Mouse (Mus musculus): ENCODE results near the gene Anxa6.

Anxa6 gene

DNA sequence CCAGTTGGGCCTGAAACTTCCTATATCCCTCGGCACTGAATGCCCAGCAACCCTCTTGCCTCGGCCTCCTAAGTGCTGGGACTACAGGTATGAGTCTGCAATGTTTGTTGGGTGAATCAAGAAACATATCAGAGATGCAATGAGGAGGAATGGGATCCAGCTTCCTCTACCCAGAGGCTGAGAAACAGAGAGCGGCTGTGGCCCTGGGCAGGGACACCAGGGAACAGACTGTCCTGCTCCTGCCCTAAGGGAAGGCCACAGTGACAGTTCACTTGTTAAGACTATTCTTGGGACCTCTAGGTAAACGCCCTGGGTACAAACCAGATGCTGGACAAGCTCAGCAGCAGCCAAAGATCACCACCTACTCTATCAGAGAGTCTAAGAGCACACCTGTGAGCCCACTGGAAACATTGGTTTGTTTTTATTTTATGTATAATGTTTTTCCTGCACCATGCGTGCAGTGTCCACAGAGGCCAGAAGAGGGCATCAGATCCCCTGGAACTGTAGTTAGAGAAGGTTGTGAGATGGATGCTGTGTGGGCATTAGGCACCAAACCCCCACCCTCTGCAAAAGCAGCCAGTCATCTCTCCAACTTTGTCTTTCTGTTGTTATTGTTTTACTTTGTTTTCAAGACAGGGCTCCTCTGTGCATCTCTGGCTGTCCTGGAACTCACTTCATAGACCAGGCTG, 101.7 kb downstream of the Anxa6 start:
- in situ Hi-C loops (cut with MboI, MseI): loop anchor here (5.0 to 10.0 kb wide), 3 partner anchors 47 to 111 kb away; no protein-coding TSS in a partner anchor

DNA sequence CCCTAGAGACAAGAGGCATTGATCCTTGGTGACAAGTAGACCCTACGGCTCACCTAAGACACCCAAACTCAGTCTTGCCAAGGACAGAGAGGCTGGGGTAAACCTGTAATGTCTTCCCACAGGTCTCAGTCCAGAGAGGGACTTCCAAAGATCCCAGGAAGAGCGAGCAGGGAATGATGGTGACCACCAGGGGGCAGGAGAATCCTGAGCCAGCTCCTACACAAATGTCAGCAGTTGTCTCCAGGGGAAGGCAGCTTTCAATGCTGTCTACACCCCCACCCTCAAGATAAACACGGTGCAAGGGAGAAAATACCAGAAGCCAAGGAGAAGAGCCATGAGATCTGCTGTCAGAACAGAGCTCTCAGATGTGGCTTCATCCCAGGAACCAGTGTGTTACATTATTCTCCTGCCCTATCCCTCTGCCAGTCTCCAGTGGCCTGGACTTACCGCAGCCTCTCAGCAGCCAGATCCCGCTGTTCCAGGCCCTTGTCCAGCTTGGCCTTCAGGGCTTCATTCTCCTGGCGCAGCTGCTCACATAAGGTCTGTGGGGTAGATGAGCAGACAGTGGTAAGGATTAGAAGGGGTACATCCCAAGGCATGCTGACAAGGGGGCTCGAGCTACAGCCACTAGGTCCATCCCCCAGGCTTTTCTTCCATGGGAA, 102.8 kb downstream of the Anxa6 start:
- in situ Hi-C loops (cut with MboI, MseI): loop anchor here (5.0 to 10.0 kb wide), 3 partner anchors 46 to 112 kb away; no protein-coding TSS in a partner anchor

DNA sequence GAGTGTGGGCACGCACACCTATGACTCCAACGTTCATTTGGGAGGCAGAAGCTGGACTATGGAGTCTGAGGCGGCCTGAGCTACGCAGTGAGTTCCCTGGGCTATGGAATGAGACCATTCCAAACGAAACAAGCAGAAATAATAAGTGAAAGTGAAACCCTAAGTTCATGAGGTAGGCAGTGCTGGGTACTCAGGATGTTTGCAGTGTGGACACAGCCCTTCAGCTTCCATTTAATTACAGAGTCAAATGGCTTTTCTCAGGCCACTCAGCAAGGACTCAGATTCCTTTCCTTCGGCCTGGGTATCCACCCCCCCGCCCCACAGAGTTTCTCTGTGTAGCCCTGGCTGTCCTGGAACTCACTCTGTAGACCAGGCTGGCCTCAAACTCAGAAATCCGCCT, 103.5 kb downstream of the Anxa6 start:
- in situ Hi-C loops (cut with MboI, MseI): loop anchor here (5.0 to 10.0 kb wide), 3 partner anchors 45 to 113 kb away; no protein-coding TSS in a partner anchor

DNA sequence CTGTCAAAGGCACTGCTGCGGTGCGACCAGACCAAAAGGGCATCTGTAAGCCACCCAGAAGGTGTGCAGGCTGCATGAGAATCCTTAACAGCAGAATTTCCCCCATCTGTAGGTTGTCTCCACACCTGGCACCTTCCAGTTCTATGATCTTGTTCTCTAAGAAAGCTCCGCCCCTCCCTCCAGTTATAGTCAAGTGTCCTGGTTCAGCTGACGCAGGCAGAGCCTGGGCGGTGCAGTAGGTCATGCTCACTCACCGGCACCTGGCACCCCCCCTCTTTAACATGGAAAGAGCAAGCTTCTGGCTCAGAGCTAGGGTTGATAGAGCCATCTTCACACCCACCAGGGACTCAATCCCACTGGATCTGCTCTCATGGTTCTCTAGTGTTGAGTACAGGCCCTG, 104.0 kb downstream of the Anxa6 start:
- in situ Hi-C loops (cut with MboI, MseI): no loop called here
